Mouse (Mus musculus): ENCODE data around the gene Vim.
"Not testable (repeated sequence)": the region's sequence is repeated elsewhere in the genome, so short reads cannot be mapped to it uniquely, and the experiment has no call there.

The Vim gene

DNA sequence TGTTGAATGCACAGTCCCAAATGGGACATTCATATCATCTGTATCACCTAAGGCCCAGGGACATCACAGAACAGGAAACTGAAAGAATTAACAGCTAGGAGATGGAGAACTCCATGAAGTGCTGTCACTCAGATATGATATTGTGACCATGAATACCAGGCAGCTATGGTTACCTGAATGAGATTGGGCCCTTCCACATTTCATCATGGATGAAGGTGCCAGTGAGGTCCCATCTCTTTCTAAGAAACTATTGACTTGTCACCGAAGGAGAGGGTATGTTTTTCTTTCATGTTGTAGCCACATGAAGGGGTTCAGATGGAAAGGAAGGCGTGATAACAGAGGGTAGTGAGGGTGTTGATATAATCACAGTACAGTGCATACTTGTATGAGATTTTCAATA is 13.3 kb upstream of the Vim start:
- in situ Hi-C loops (cut with MboI, MseI), result no loop called here

DNA sequence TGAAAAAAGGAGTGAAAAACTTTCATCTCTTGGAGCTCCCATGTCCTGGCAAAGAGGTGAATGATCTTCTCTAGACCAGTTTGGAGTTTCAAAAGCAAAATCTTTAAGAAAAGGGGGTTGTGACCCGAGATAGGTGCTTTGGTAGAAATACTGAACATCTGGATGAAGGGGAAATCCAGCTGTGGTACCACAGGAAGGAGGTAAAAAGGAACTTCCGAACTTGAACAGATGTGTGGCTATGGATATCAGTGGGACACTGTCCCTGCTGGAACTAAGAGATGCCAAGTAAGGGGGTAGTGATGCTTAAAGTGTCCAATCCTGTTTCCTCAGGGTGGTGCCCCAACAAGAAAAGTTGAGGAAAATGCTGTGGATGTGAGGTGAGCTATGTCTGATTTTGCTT is 3.6 kb upstream of the Vim start:
- in situ Hi-C loops (cut with MboI, MseI), result loop anchor here (10.0 kb wide), 1 partner anchor 155 kb away; no protein-coding TSS in a partner anchor

GRCm38 (mm10) chr2:13572101-13572553 is 1.6 kb upstream of the Vim start:
- in situ Hi-C loops (cut with MboI, MseI), result loop anchor here (10.0 kb wide), 1 partner anchor 157 kb away; no protein-coding TSS in a partner anchor

GRCm38 (mm10) chr2:13572647-13573407 is 900 bp upstream of the Vim start:
- in situ Hi-C loops (cut with MboI, MseI), result loop anchor here (10.0 kb wide), 1 partner anchor 158 kb away; no protein-coding TSS in a partner anchor

GRCm38 (mm10) chr2:13574066-13574800 is 506 bp downstream of the Vim start:
- in situ Hi-C loops (cut with MboI, MseI), result loop anchor here (10.0 kb wide), 1 partner anchor 159 kb away; no protein-coding TSS in a partner anchor

- in situ Hi-C loops (cut with MboI, MseI), result loop anchor here (10.0 kb wide), 1 partner anchor 160 kb away; no protein-coding TSS in a partner anchor
Observed at GRCm38 (mm10) chr2:13574801-13575150, 1.0 kb downstream of the Vim start.

GRCm38 (mm10) chr2:13575287-13575801 is 1.6 kb downstream of the Vim start:
- in situ Hi-C loops (cut with MboI, MseI), result loop anchor here (10.0 kb wide), 1 partner anchor 161 kb away; no protein-coding TSS in a partner anchor

DNA sequence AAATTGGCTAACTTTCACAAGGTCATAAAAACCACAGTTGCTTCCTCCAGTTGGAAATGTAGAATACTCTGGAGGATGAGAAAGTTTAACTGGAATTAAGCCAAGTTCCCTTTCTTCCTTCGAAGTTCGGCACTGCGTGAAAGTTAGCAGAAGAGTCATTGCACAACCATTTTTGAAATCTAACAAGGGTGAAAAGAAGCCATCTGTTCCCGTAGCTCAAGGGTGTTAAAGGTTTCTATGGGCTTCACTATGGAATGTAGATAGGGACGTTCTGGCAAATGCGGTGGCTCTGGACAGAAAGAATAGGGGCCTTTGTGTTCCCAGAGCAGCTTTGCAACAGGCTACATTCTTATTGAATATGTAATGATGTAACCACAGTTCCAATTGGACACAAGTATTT is 2.2 kb downstream of the Vim start:
- in situ Hi-C loops (cut with MboI, MseI), result loop anchor here (10.0 kb wide), 1 partner anchor 161 kb away; no protein-coding TSS in a partner anchor

GRCm38 (mm10) chr2:13577399-13577798 is 3.7 kb downstream of the Vim start:
- in situ Hi-C loops (cut with MboI, MseI), result loop anchor here (10.0 kb wide), 1 partner anchor 163 kb away; no protein-coding TSS in a partner anchor

GRCm38 (mm10) chr2:13578473-13579152 is 4.9 kb downstream of the Vim start:
- in situ Hi-C loops (cut with MboI, MseI), result loop anchor here (10.0 kb wide), 1 partner anchor 164 kb away; no protein-coding TSS in a partner anchor

- in situ Hi-C loops (cut with MboI, MseI), result loop anchor here (10.0 kb wide), 1 partner anchor 165 kb away; no protein-coding TSS in a partner anchor
Observed at GRCm38 (mm10) chr2:13579315-13579714, 5.6 kb downstream of the Vim start.

GRCm38 (mm10) chr2:13579991-13580390 is 6.3 kb downstream of the Vim start:
- in situ Hi-C loops (cut with MboI, MseI), result loop anchor here (10.0 kb wide), 1 partner anchor 165 kb away; no protein-coding TSS in a partner anchor

DNA sequence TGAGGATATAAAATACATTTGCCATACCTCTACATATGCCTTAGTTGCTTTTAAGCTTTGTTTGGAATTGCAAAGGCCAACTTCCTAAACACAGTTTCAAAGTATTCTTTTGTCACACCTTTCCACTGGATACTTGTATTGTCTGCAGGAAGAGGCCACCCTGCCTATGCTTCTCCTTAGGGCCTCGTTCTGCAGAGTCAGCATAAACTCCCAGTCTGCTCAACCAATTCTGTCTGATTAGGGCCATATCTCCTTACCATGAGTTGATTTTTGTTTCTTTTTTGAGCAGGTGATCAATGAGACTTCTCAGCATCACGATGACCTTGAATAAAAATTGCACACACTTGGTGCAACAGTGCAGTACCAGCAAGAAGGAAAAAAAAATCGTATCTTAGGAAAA is 8.5 kb downstream of the Vim start:
- in situ Hi-C loops (cut with MboI, MseI), result no loop called here

GRCm38 (mm10) chr2:13583746-13584145 is 10.0 kb downstream of the Vim start:
- in situ Hi-C loops (cut with MboI, MseI), result not testable (repeated sequence)

DNA sequence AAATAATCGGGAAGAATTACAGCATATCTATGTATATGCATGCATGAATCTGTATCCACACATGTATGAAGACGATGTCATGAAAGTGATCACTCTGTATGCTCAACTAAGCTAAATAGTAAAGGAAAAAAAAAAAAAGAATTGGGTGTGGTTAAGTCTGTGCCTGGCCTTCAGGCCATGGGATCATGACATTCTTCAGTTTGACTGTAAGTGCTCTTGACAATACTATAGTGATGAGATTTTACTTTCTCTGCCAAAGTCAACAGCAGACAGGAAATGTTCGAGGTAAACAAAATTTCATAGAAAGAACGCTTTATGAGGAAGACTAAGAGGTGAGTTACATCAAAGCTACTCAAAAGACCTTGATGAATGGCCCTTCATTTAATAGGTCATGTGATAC is 19.6 kb downstream of the Vim start:
- in situ Hi-C loops (cut with MboI, MseI), result loop anchor here (5.0 kb wide), 2 partner anchors 66 to 311 kb away; no protein-coding TSS in a partner anchor

DNA sequence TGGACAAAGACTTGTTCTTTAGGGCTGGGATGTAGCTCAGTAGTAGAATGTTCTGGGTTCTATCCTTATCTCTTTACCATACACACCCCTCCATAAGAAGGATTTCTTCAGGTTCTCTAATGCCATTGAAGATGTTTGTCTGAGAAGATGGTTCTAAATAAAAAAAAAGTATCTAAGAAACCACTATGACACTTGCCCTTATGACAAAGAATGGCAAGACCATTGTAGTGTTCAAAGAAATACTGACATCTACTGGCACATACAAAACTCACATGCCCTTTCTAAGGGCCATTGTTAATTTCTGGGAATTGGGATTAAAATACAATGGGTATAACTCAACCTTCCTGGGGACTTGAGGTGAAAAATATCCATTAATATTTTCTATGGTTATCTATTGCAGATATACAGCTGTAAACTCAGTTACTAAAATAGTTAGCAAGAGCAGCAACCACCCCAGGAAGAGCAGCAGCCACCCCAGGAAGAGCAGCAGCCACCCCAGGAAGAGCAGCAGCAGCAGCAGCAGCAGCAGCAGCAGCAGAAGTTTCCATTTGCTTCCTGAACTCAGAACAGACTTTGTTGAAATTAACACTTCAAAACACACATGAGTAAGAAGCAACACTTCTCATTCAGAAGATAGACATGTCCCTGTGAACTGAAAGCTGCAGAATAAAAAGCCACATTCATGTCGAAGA is 23.4 kb downstream of the Vim start:
- in situ Hi-C loops (cut with MboI, MseI), result no loop called here

GRCm38 (mm10) chr2:13598166-13598565 is 24.4 kb downstream of the Vim start:
- in situ Hi-C loops (cut with MboI, MseI), result no loop called here

DNA sequence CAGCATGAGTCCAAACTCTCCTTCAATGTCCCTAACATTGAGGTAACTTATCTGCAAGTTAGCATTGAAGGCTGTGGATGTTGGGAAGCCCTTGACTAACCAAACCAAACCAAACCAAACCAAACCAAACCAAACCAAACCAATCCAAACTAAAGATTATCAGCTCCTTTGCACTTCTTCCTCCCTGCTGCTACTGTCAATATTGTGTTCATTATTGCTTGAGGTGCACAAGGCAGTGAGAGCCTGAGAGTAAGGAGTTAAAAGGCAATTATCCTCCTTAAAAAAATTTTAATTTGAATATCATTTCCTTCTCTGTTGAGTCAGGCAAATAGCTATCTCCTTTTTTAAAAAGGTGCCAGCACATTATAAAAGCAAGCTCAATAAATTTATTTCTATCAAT is 29.4 kb downstream of the Vim start:
- in situ Hi-C loops (cut with MboI, MseI), result no loop called here

DNA sequence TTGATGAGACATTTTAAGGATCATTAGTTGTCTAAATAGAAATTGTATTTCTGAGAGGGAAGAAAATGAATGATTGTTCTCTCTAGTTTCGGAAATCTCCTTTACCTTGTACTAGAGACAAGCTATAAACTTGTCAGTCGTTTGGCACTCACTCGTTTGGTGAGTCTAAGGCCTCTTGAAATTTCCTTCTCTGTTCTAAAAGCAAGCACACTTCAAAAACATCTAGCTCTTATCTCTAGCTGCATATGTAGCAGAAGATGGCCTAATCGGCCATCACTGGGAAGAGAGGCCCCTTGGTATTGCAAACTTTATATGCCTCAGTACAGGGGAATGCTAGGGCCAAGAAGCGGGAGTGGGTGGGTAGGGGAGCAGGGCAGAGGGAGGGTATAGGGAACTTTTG is 29.9 kb downstream of the Vim start:
- in situ Hi-C loops (cut with MboI, MseI), result not testable (repeated sequence)

GRCm38 (mm10) chr2:13630136-13630832 is 56.6 kb downstream of the Vim start:
- in situ Hi-C loops (cut with MboI, MseI), result loop anchor here (25.0 kb wide), 1 partner anchor 1818 kb away; no protein-coding TSS in a partner anchor

All from T-helper 2 cell (primary cell).